Mouse (Mus musculus): Measurements from ENCODE around the gene Immt.
"Not testable (repeated sequence)": the region's sequence is repeated elsewhere in the genome, so short reads cannot be mapped to it uniquely, and the experiment has no call there.

Immt gene

GRCm38 (mm10) chr6:71840597-71841290 lies 9.6 kb downstream of the Immt start:
- no peak for DNase-seq (ENCODE audit: low spot score)

GRCm38 (mm10) chr6:71846906-71847305 lies 15.8 kb downstream of the Immt start:
- DNase-seq (ENCODE audit: low spot score), result not testable (repeated sequence)

GRCm38 (mm10) chr6:71867751-71868150 lies 36.6 kb downstream of the Immt start:
- DNase-seq (ENCODE audit: low spot score), result no peak

GRCm38 (mm10) chr6:71868809-71869208 lies 37.7 kb downstream of the Immt start:
- DNase-seq (ENCODE audit: low spot score), result no peak

- DNase-seq (ENCODE audit: low spot score), result no peak
Observed at GRCm38 (mm10) chr6:71871396-71871795, 40.3 kb downstream of the Immt start.

GRCm38 (mm10) chr6:71877965-71878760 lies 47.0 kb downstream of the Immt start:
- no peak for DNase-seq (ENCODE audit: low spot score)

- DNase-seq (ENCODE audit: low spot score), result no peak
Observed at GRCm38 (mm10) chr6:71893263-71893662, 62.1 kb downstream of the Immt start.

GRCm38 (mm10) chr6:71907702-71908235 lies 76.6 kb downstream of the Immt start:
- DNase-seq (ENCODE audit: low spot score), result no peak

- peak; percentile 74 for DNase-seq (ENCODE audit: low spot score)
Observed at GRCm38 (mm10) chr6:71908481-71909381, 77.6 kb downstream of the Immt start, which contains the start of the genes Ptcd3 and Polr1a. Ptcd3 (minus strand) TSS chr6:71908750. Polr1a (plus strand) TSS chr6:71909053.

GRCm38 (mm10) chr6:71909384-71909783 lies 78.3 kb downstream of the Immt start:
- no peak for DNase-seq (ENCODE audit: low spot score)

- no peak for DNase-seq (ENCODE audit: low spot score)
Observed at GRCm38 (mm10) chr6:71909840-71910239, 78.7 kb downstream of the Immt start.

- peak; percentile 22 for DNase-seq (ENCODE audit: low spot score)
Observed at GRCm38 (mm10) chr6:71911686-71912450, 80.7 kb downstream of the Immt start.

- DNase-seq (ENCODE audit: low spot score), result no peak
Observed at GRCm38 (mm10) chr6:71920752-71921151, 89.6 kb downstream of the Immt start.

- not testable (repeated sequence) for DNase-seq (ENCODE audit: low spot score)
Observed at GRCm38 (mm10) chr6:71925233-71925632, 94.1 kb downstream of the Immt start.

Measured in ovary, adult 18-20 months (tissue).